Mouse (Mus musculus) kidney, embryonic 16.5 days (tissue): ENCODE measurements at regions not wholly inside any gene's neighbourhood (a gene's known extent, or its start where the extent isn't known, plus 50 kb on each side); places are given as distances from the start of the nearest gene placed in this dataset.

ENCODE experiments used
- ATAC-seq: fragments of 200-750 bp; cut with Nextera tagmentation; 2 replicates; pipeline ENCODE4 v1.8.0; 2017; ENCODE audit warnings: moderate TSS enrichment; ENCODE audit not compliant: low FRiP score, low TSS enrichment
- H3K27ac ChIP-seq: fragments of 300-500 bp; sonication (generic); 2 replicates; pipeline ENCODE4 v1.5.1; 2014; ENCODE audit warnings: low read length
- H3K27me3 ChIP-seq: fragments of 300-500 bp; sonication (generic); 2 replicates; pipeline ENCODE4 v1.6.1; 2014; ENCODE audit warnings: low read length, control low read depth, mixed read lengths; ENCODE audit not compliant: insufficient read depth
- H3K36me3 ChIP-seq: fragments of 300-500 bp; sonication (generic); 2 replicates; pipeline ENCODE4 v1.6.1; 2014; ENCODE audit warnings: low read length, control low read depth, mixed read lengths; ENCODE audit not compliant: insufficient read depth
- H3K4me1 ChIP-seq: fragments of 300-500 bp; sonication (generic); 2 replicates; pipeline ENCODE4 v1.6.1; 2014; ENCODE audit warnings: low read length, control low read depth, mixed read lengths; ENCODE audit not compliant: insufficient read depth
- H3K4me2 ChIP-seq: fragments of 300-500 bp; sonication (generic); replicated peaks from 2 replicates; pipeline ENCODE4 v1.6.1; 2014; ENCODE audit warnings: low read depth, low read length
- H3K4me3 ChIP-seq: fragments of 300-500 bp; sonication (generic); 2 replicates; pipeline ENCODE4 v1.5.1; 2014; ENCODE audit warnings: mild to moderate bottlenecking, low read length
- H3K9ac ChIP-seq: fragments of 300-500 bp; sonication (generic); replicated peaks from 2 replicates; pipeline ENCODE4 v1.6.1; 2014; ENCODE audit warnings: low read length
- H3K9me3 ChIP-seq: fragments of 300-500 bp; sonication (generic); 2 replicates; pipeline ENCODE4 v1.6.1; 2016; ENCODE audit warnings: low read length, control low read depth
- WGBS: fragments of 180-500 bp; shearing (Covaris S2); extraction: QIAGEN DNeasy Blood & Tissue Kit; methylation state at CpG from one replicate; pipeline ENCODE4 v1.1.7; 2014; 5-methylcytosine and 5-hydroxymethylcytosine counted together

DNA sequence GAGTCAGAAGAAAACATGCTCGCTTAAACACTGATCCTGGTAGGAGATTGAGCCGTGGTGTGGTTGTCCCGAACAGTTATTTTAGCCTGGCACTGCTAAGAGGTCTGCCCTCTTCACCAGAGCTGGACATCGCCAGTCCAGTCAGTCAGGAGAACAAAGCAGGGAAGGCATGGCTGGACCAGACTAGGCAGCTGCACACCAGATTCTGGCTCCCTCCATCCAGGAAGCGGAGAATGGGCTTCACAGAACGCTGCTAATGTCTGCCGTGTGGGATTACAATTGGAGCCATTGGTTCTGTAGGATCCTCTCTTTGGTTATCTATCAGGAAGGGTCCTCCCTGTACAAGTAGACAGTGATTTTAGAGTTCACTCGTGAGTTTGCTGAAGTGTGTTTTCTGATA is 95.5 kb upstream of the Foxd3 start:
- H3K36me3 ChIP-seq = no peaks in the 10 kb centered on the region
- no peak for ATAC-seq
- WGBS = 33% methylated on average over 8 of the region's 8 CpGs

DNA sequence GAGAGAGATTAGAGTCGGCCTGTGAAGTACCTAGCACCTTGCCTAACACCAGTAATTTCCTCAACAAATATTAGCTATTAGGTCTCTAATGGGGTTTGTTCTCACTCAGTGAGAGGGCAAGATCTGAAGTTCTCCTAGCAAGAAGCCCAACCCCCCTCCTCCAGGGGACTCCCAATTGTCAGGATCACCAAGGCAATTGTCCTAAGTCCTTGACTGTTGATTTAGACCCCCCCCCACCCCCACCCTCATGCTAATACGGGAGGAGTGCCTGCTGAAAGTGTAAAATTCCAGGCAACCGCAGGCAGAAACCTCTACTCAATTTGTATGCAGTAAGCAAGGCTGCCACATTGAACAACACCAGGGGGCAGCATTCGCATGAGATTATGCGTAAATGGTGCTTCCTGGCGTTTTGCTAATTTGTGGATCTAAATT is 94.6 kb upstream of the Foxd3 start:
- Histone ChIP-seq H3K9me3 (no peaks in the 10 kb centered on the region), H3K36me3 (no peaks in the 10 kb centered on the region), H3K4me1 (no peaks in the 10 kb centered on the region), H3K27me3 (peaks cover 17% of the 10 kb centered on the region; the same call in 1 of the 2 replicates), H3K4me3 (no peak overlapping the region), H3K4me2 (no peak overlapping the region), H3K27ac (no peak overlapping the region), H3K9ac (no peak overlapping the region)
- WGBS = 7% methylated on average over 6 of the region's 6 CpGs
- no peak for ATAC-seq

More for the DNA sequence above, 95.5 kb upstream of the Foxd3 start:
- Histone ChIP-seq H3K9me3 (no peaks in the 10 kb centered on the region), H3K27me3 (peaks cover 17% of the 10 kb centered on the region; the same call in 1 of the 2 replicates), H3K4me2 (0 out of 2 replicates have a peak overlapping the region, but pooled peaks have one; percentile 11), H3K4me1 (no peaks in the 10 kb centered on the region), H3K9ac (no peak overlapping the region), H3K27ac (no peak overlapping the region), H3K4me3 (no peak overlapping the region)

DNA sequence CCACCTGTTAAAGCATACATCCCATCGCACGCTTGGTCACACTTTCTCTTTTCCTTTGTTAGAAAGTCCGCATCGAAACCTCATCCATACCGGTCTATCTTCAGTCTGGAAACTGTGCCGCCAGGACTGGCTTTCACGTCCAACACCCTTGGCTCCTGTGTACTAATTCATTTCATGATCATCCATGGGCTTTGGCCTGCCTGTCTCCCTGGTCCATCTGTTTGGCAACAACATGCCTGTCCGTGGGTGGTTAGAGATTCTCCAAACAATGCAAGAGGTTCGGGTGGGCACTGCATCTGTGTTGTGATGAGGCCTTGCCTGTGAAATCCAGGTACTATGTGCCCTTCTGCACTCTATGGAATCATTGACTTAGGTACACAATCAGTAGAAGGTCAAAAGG is 90.7 kb upstream of the Foxd3 start:
- H3K4me1 ChIP-seq = no peaks in the 10 kb centered on the region
- WGBS = 91% methylated on average over 9 of the region's 9 CpGs
- H3K9me3 ChIP-seq = peaks cover 4% of the 10 kb centered on the region
- no peak overlapping the region for H3K4me2 ChIP-seq
- no peak for ATAC-seq
- no peaks in the 10 kb centered on the region for H3K36me3 ChIP-seq
- no peak overlapping the region for H3K4me3 ChIP-seq
- H3K9ac ChIP-seq = no peak overlapping the region
- H3K27ac ChIP-seq = no peak overlapping the region
- H3K27me3 ChIP-seq = peaks cover 17% of the 10 kb centered on the region; the same call in 1 of the 2 replicates

DNA sequence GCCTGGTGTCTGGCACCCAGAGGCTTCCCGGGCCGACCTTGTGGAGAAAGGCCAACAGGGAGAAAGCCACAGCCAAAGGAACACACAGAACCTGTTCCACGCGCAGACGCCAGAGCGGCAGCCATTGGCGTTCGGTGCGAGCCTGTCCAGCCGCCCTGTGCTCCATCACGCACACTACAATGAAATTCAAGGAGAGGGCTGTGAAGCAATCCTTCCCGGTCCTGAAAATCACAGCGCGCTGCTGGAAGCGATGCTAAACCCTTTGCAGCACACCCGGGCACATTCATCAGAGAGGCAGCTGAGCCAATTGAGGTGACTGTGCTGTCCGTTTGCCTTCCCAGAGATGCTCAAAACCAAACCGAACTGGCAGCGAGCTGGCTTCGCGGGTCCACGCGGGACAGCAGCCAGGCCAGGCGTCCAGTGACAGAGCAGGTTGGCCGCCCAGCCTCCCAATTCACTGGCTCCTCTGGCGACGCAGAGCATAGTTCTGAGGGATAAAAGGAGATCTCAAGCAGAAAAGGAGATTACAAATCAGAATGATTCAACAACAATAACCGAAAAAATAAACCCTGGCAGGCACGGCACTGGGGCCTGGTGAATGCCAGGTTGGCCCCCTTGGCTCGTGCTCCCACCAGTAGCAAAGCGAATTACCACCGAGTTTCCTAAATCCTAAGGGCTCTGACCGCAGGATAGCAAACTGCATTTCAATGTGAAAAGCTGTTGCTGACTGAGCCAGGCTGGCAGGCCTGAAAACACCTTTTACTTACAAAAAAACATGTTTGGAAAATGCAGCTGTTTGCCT is 83.1 kb upstream of the Foxd3 start:
- Histone ChIP-seq H3K36me3 (no peaks in the 10 kb centered on the region), H3K9me3 (peaks cover 4% of the 10 kb centered on the region), H3K27ac (no peak overlapping the region), H3K4me2 (peak overlapping the region; percentile 59), H3K4me1 (peaks cover 9% of the 10 kb centered on the region; the same call in 1 of the 2 replicates), H3K9ac (peak overlapping the region; percentile 41; the same call in 1 of the 2 replicates), H3K27me3 (peaks cover 25% of the 10 kb centered on the region), H3K4me3 (peak overlapping the region; percentile 42)
- ATAC-seq = peak; percentile 69; the same call in 1 of the 2 replicates
- 3% methylated on average over 33 of the region's 33 CpGs for WGBS

DNA sequence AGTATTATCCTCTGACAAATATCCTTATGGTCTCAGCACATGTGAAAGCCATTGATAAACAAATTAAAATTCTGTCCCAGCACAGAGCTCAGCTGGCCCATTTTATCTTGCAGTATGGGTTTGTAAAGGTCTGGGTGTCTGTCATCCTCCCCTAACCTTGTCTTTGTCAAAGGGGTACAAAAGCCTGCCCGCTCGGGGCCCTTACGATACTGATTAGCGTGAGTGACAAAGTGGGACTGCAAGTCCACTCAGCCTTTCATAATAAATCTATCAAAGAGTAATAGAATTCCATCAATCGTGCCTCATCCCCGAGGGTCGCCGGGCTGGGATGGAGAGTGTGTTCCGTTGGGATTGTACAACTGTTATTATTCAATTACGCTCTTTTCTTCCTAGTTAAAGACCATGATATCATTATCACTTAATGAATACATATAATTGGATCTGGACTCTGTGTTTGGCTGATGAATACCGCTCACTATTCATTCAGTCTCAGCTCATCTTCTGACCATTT is 82.0 kb upstream of the Foxd3 start:
- Histone ChIP-seq H3K27me3 (peaks cover 25% of the 10 kb centered on the region), H3K4me2 (no peak overlapping the region), H3K9me3 (no peaks in the 10 kb centered on the region), H3K4me3 (no peak overlapping the region), H3K27ac (no peak overlapping the region), H3K36me3 (no peaks in the 10 kb centered on the region), H3K4me1 (peaks cover 9% of the 10 kb centered on the region; the same call in 1 of the 2 replicates), H3K9ac (no peak overlapping the region)
- no peak for ATAC-seq
- 43% methylated on average over 11 of the region's 11 CpGs for WGBS

DNA sequence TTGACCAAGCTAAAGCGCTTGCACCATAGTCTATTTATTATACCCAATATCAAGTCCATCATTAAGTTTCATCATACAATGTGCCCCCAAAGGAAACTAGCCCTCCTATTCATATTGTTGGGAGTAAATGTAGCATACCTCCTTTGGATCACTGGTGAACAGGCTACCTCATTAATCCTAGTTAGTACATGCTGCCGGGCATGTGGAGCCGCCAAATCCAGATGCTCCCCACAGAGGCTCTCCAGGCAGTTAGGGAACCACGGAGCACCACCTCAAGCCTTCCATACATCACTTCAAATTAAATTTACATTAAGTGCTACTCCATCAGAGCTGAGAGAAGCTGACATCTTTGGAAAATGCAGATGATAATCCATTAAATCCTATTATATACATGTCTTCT is 81.1 kb upstream of the Foxd3 start:
- Histone ChIP-seq H3K4me1 (peaks cover 9% of the 10 kb centered on the region; the same call in 1 of the 2 replicates), H3K9me3 (no peaks in the 10 kb centered on the region), H3K4me3 (no peak overlapping the region), H3K27ac (no peak overlapping the region), H3K27me3 (peaks cover 25% of the 10 kb centered on the region), H3K36me3 (no peaks in the 10 kb centered on the region), H3K4me2 (no peak overlapping the region), H3K9ac (no peak overlapping the region)
- 53% methylated on average over 4 of the region's 4 CpGs for WGBS
- ATAC-seq = no peak

DNA sequence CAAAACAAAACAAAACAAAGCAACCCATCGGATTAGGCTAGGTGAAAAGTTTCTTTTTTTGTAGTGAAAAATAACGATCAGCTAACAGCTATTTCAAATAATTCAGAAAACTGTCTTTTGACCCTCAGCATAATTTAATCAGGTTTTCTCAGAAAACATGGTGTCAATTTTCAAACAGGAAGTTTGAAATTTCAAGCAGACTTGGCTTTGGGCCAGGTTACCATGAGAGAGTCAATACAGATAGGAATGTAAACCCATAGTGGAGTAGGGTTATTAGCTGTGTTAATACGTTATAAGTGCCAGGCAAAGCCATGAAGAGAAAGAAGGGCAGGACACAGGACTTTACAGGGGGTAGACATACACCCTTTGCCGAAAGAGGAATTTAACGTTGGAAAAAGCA is 58.3 kb upstream of the Foxd3 start:
- ATAC-seq = no peak

DNA sequence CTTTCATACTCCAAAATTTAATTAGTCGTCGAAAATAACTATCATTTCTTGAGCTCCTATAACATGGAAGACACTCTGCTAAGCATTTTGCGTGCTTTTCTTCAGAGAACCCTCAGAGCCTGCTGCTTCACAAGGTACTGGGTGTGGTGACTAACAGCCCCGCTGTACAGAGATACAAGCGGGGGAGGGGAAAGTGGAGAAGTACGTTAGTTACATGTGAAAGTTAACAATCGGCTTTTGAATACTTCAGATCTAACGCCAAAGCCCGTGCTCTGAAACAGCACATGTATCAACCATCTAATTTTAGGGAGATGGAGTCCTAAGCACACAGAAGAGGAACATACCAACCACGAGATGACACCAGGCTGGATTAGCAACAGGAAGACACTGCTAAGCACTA is 55.4 kb upstream of the Foxd3 start:
- Histone ChIP-seq H3K4me3 (no peak overlapping the region), H3K27ac (no peak overlapping the region), H3K4me2 (no peak overlapping the region), H3K9me3 (no peaks in the 10 kb centered on the region), H3K27me3 (no peaks in the 10 kb centered on the region), H3K4me1 (no peaks in the 10 kb centered on the region), H3K36me3 (no peaks in the 10 kb centered on the region), H3K9ac (no peak overlapping the region)
- WGBS = 62% methylated on average over 10 of the region's 10 CpGs
- ATAC-seq = no peak

More for the DNA sequence above, 58.3 kb upstream of the Foxd3 start:
- no peak overlapping the region for H3K9ac ChIP-seq
- 65% methylated on average over 5 of the region's 5 CpGs for WGBS
- no peaks in the 10 kb centered on the region for H3K27me3 ChIP-seq
- no peak overlapping the region for H3K4me2 ChIP-seq
- H3K4me1 ChIP-seq = no peaks in the 10 kb centered on the region
- H3K4me3 ChIP-seq = no peak overlapping the region
- H3K9me3 ChIP-seq = no peaks in the 10 kb centered on the region
- H3K36me3 ChIP-seq = no peaks in the 10 kb centered on the region
- H3K27ac ChIP-seq = no peak overlapping the region

DNA sequence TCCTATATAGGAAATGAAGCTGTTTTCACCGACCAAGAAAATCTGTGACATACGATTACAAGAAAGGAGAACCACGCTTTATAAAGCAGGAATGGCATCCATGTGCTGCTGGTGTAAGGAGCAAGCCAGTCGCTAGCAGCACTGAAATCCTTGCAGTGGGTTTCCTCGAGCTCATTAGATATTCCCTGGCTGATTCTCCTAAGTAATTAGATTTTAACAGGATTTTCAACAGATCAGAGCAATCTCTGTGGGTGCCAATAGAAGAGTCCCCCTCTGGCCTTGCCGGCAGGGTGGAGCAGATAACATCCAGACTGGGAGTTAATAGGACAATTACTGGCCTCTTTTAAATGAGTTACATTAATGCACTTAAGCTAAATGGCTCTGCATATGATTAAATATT is 54.6 kb upstream of the Foxd3 start:
- H3K9me3 ChIP-seq = no peaks in the 10 kb centered on the region
- H3K4me1 ChIP-seq = no peaks in the 10 kb centered on the region
- ATAC-seq = no peak
- WGBS = 55% methylated on average over 6 of the region's 6 CpGs
- no peak overlapping the region for H3K27ac ChIP-seq
- H3K27me3 ChIP-seq = no peaks in the 10 kb centered on the region
- H3K4me3 ChIP-seq = no peak overlapping the region
- H3K9ac ChIP-seq = no peak overlapping the region
- no peaks in the 10 kb centered on the region for H3K36me3 ChIP-seq
- no peak overlapping the region for H3K4me2 ChIP-seq
